Mouse (Mus musculus): Measurements from ENCODE around the gene Mrto4. TPM values are rescaled to one million over a fixed set of nuclear protein-coding genes. Genes with fewer than 3 reads are reported as not detected.

Mrto4 gene
- 17.3 TPM for polyA plus RNA-seq (2014; fragmentation: Illumina TruSeq; extraction: RNeasy Lipid Tissue Mini Kit (QIAGEN cat#74804); ENCODE audit: low read depth, low replicate concordance)

GRCm38 (mm10) chr4:139351931-139352711 lies at the start of gene Mrto4, which contains the start of the genes Emc1 and Ubr4:
Mrto4 (minus strand) TSS chr4:139352576.
Emc1 (plus strand) TSS chr4:139352587.
Ubr4 (plus strand) TSS chr4:139352609.

DNA sequence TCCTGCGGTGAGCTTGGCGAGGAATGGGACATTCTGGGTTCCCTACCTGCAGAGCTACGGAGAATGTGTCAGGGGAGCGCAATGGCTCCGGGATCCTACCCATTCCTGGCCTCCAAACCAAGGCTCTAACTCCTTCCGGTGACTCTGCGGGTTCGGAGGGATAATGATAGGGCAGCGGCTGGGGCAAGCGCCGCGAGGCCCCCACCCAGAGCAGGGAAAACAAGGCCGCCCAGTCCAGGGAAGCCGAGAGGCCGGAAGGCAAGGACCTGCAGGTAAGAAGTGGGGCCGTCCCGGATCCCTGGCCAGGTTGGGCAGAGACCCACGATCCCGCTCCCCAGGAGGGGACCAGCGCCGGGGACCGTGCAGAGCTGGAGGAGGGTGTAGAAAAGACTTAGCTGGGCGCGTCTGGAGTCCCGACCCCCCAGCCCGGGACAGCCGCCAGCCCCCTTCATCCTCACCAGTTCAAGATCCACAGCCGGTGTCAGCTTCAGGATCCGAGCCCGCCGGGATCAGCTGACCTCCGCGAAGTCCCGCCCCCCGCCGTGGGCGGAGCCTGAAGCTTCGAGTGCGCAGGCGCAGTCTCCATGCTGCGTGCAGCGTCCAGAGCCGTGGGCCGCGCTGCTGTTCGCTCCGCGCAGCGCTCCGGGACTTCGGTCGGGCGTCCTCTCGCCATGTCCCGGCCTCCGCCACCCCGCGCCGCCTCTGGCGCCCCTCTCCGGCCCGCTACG lies 42.0 kb downstream of the Mrto4 start, which contains the start of the genes Pqlc2 and Akr7a5:
TSS of gene Pqlc2 (minus strand) at position 538 of the 728 bp plus-strand sequence.
TSS of gene Akr7a5 (plus strand) at position 574 of the 728 bp plus-strand sequence.

Other genes starting within 250 kb of the Mrto4 start
- 351 TPM for gene Minos1, start 221.5 kb downstream of the Mrto4 start, polyA plus RNA-seq (2014; fragmentation: Illumina TruSeq; extraction: RNeasy Lipid Tissue Mini Kit (QIAGEN cat#74804); ENCODE audit: low read depth, low replicate concordance)
- gene Capzb, start 159.7 kb downstream of the Mrto4 start, polyA plus RNA-seq (2014; fragmentation: Illumina TruSeq; extraction: RNeasy Lipid Tissue Mini Kit (QIAGEN cat#74804); ENCODE audit: low read depth, low replicate concordance): 66.3 TPM
- gene Pqlc2, start 41.9 kb downstream of the Mrto4 start, polyA plus RNA-seq (2014; fragmentation: Illumina TruSeq; extraction: RNeasy Lipid Tissue Mini Kit (QIAGEN cat#74804); ENCODE audit: low read depth, low replicate concordance): 0.93 TPM
- gene Akr7a5, start 41.8 kb downstream of the Mrto4 start, polyA plus RNA-seq (2014; fragmentation: Illumina TruSeq; extraction: RNeasy Lipid Tissue Mini Kit (QIAGEN cat#74804); ENCODE audit: low read depth, low replicate concordance): 0.99 TPM
- 7.9 TPM for gene Emc1, start within 50 bp of the Mrto4 start, polyA plus RNA-seq (2014; fragmentation: Illumina TruSeq; extraction: RNeasy Lipid Tissue Mini Kit (QIAGEN cat#74804); ENCODE audit: low read depth, low replicate concordance)
- 8.5 TPM for gene Ubr4, start within 50 bp of the Mrto4 start, polyA plus RNA-seq (2014; fragmentation: Illumina TruSeq; extraction: RNeasy Lipid Tissue Mini Kit (QIAGEN cat#74804); ENCODE audit: low read depth, low replicate concordance)
- gene Iffo2, start 178.0 kb upstream of the Mrto4 start, polyA plus RNA-seq (2014; fragmentation: Illumina TruSeq; extraction: RNeasy Lipid Tissue Mini Kit (QIAGEN cat#74804); ENCODE audit: low read depth, low replicate concordance): 5.4 TPM